Mouse (Mus musculus): ENCODE data around the gene Dnajb8.

The Dnajb8 gene

DNA sequence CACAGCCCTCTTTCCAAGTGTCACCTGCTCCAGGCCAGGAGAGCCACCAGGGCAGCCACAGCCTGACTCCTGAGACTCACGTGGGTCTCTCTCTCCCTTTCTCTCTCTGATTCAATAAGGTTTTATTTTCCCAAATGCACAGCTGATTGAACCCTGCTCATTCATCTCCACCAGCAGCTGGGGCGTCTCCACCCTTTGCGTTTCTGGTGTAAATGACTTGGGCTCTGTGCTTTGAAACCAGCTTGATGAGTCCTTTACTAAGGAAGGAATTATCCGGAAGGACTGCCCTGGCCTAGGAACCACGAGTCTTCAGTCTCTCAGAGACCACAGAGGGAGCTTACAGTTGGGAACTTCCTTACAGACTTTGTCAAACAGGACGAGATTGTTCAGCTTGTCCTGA, 10.2 kb downstream of the Dnajb8 start:
- no peak for DNase-seq

DNA sequence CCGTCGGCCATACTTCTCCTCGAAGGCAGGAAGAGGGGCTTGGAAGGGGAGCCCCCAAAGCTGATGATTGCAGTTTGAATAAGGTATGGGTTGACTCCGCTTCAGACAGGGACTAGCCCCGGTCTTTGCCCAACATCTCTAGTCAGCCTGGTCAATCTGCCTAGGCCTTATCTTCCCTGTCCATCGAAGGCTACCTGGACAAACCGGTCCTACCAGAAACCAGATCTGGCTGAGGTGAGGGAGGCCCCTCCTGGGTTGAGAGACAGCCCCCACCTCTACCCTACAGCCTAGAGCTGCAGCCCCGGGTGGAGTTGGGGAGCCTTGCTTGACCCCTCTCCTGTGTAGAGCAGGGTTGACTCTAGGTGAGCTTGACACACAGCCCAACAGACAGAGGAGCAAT, 11.9 kb downstream of the Dnajb8 start:
- peak; percentile 24 to 39 for DNase-seq

GRCm38 (mm10) chr6:88235461-88235860, 13.4 kb downstream of the Dnajb8 start:
- no peak for DNase-seq

DNA sequence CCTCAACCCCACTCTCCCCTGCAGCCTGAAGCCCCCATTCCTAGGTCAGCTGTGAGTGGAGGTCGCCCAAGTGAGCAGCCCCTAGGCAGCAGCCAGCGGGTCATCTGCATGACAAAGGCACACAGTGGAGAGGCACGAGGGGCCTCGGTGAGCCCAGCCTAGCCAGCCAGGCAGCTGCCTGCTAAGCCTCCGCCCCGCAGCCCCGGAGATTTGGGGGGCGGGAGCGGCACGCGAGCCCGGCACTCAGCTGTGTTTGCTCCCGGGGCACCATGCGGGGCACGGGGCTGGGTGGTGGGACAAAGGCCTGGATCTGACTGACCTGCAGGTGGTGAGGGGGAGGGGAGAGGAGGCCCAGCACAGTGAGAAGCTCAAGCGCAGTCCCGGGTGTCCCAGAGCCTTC, 13.9 kb downstream of the Dnajb8 start:
- no peak for DNase-seq

DNA sequence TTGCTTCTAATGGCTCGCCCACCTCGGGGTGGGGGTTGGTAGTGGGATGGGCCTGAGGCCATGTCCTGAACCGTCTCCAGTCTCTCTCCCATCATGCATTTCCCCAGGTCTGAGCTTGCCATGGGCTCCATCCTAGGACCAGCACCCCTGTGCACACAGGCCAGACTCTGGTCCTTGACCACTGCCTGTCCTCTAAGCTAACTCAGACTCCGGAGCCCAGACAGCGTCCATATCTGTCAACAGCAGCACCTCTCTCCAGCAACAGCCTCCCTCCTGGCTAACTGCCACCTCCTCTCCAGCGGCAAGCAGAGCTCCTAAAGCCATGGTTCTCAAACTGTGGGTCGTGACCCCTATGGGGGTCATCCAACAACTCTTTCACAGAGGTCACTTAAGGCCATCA, 14.4 kb downstream of the Dnajb8 start:
- no peak for DNase-seq

DNA sequence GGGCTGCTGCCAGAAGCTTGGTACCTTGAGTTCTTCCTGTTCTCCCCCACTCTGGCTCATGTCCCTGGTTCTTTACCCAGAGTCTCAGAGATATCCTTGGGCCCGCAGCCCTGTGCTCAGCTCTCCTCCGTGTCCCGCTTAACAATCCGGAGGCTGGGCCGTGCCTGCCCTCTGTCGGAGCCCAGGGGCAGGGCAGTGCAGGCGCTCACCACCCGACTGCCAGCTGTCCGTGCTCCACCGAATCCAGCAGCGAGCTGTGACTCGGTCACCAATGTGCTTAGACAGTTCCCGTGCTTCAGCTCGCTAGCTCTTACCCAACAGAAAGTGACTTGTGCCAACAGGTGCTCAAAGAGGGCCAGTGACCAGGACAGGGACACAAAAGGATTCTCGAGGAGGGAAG, 20.5 kb downstream of the Dnajb8 start:
- peak; percentile 63 to 72 for DNase-seq

GRCm38 (mm10) chr6:88249231-88249630, 27.2 kb downstream of the Dnajb8 start:
- no peak for DNase-seq

- DNase-seq = no peak
Measured at GRCm38 (mm10) chr6:88251396-88251795, 29.3 kb downstream of the Dnajb8 start.

GRCm38 (mm10) chr6:88251798-88252478, 29.9 kb downstream of the Dnajb8 start:
- no peak for DNase-seq

- DNase-seq = no peak
Measured at GRCm38 (mm10) chr6:88254082-88254481, 32.0 kb downstream of the Dnajb8 start.

DNA sequence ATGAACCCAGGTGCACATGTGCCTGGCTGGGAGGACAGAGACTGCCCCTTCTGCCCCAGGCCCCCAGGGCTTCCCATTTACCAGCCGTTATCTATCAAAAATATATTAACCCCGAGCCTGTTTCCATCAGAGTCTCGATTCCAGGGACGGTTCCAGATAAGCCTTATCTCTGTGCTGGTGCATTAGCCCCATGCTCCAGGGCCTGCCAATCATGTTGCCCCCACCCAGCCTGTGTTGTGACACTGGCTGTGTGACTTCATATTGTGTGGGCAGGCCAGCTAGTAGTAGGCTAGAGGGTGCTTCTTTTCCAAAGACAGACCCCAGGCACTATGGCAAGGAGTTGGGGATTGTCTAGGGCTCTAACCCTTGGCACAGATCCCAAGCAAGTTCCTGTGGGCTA, 33.4 kb downstream of the Dnajb8 start:
- DNase-seq = no peak

GRCm38 (mm10) chr6:88259621-88260020, 37.6 kb downstream of the Dnajb8 start:
- no peak for DNase-seq

DNA sequence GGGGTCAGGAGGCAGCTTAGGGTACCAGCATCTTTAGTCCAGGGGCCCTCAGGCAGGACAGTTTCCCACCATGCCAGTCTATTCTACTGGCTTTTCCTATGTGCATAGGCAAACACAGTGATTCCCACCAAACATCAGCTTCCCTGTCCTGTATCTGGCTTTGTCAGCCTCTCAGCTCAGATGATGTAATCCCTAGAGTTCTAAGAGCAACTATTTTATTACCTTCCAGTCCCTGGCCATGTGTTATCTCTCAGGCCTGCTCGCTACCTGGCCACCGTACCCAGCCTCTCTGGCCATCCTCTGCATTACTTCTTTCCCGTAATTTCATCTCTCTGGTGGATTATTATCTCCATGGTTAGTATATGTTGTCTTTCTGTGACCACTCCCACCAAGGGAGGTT, 38.6 kb downstream of the Dnajb8 start:
- no peak for DNase-seq

DNA sequence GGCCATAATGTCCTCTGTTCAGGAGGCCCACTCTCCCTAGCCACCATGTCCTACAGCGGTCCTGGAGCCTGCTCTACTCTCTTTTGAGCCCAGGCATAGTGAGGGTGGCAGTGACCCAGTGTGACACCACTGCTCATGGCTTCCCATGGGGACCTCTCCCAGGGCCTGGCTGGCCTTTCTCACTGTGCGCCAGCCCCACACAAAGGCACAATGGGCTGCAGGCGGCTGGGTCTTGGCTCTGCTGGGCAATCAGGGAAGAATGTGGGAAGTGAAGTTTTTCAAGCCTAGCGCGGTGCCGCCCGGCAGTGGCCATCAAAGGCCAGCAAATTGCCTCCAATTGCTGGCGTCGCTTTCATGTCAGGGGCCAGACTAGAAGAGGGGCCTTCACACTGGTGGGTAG, 40.1 kb downstream of the Dnajb8 start:
- DNase-seq = no peak

- no peak for DNase-seq
Measured at GRCm38 (mm10) chr6:88265355-88265754, 43.3 kb downstream of the Dnajb8 start.

DNA sequence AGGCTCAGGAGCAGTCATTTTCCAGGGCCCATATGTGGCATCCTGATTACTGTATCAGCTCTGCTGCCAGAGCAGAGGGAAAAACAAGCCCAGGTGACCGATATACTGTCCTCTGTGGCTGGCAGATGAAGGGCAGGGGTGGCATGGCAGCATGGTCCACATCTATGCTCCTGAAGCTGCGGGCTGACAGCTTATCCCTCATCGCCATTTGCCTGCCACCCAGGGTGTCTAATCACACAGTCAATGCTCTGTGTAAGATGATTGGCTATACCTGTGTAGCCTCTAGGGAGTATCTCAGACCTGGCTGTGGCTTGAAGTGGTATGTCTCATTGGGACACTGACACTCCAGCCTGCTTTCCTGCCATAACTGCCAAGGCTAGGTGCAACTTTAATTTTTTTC, 44.0 kb downstream of the Dnajb8 start:
- DNase-seq = no peak

DNA sequence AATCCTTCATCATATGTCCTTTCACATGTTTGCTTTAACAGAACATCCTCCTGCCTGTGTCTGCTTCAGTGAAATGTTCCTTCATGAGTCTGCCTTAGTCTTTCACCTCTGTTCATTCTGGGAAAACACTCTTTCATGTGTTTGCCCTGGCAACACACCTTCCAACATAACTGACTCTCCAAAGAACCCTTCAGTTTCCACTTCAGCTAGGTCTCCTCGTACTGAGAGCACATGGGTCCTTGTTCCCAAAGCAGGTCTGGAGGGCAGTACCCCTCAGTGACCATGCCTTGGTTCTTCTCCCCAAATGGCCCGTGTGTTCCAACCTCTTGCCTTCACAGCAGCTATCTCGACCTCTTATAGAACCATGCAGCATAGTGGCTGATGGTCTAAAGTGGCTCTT, 45.0 kb downstream of the Dnajb8 start:
- DNase-seq = peak; percentile 12 to 45

DNA sequence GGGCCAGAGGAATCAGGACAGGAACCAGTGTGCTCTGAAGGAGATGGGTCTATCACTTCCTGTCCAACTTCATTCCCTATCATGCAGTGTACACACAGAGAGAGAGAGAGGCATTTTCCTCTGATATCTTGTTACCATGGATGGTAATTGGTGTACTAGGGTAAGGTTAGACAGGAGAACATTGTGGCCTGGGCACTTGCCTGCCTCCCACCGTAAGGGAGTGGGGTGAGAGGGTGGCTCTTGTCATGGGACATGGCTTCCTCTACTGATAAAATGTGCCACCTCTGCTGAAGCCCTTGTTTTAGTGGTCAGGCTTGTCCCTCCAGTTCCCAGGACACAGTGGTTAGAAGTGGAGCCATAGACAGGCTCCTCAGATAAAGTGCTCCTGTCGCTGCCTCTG, 45.9 kb downstream of the Dnajb8 start:
- DNase-seq = no peak

DNA sequence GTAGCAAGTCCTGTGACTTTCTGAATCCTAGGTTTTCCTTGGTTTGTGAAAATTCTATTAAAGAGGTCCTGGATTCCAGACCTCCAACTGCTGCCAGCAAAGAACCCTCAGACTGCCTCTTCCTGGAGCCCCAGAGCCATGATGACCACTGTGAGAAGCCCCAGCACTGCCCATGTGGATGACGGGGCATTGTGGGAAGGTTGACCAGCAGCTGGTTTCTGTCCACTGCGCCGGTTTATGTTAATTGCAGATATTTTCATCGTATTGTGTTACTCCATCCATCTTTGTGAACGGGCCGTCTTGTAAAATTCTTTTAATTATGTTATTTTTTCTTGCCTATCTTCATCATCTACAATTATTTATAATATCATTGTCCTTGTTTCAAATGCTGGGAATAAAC, 52.6 kb downstream of the Dnajb8 start:
- no peak for DNase-seq

DNA sequence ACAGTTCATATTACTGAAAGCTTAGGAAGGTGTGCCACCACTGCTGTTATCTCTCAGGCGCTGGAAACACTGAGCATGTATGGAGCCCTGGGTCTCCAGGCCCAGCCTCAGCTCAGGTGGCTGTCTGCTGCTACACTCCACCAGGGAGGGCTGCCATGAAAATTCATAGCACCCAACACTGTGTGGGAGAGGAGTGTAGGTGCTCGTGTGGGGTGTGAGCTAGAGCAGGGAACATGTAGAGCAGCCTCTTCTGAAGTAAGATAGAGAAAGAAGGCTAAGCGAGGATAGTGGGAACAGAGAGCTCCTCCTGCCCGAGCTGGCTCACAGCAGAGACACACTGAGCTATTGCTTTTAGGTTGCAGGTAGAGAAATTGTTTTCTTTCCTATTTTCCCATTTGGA, 54.2 kb downstream of the Dnajb8 start:
- no peak for DNase-seq

GRCm38 (mm10) chr6:88277242-88277641, 55.2 kb downstream of the Dnajb8 start:
- no peak for DNase-seq

GRCm38 (mm10) chr6:88278141-88278540, 56.1 kb downstream of the Dnajb8 start:
- DNase-seq = no peak

GRCm38 (mm10) chr6:88290129-88290766, 68.2 kb downstream of the Dnajb8 start:
- no peak for DNase-seq

GRCm38 (mm10) chr6:88292274-88292909, 70.3 kb downstream of the Dnajb8 start:
- peak; percentile 8 to 23 for DNase-seq

Measured in lung, adult 18-20 months (tissue).